In genomic region chr16:16253326-16254074, GRCm38 (mm10) we compare ENCODE assay signal across 10 mouse cellular contexts. TPM values are rescaled to one million over a fixed set of nuclear protein-coding genes. Genes with fewer than 3 reads are reported as not detected.
DNase-seq lines count a peak whose midpoint lies in the region; ATAC-seq and TF ChIP-seq lines count a peak whose summit lies in the region.
"Had no signal": no experiment of that assay in that cellular context is flagged by ENCODE, and none has a peak within 500 bp of the region (broad histone marks: within the 10 kb centered on the region; RNA-seq: fewer than 3 reads in every experiment).

No protein-coding gene starts in this region.

- no peaks in the 10 kb centered on the region for H3K4me1 ChIP-seq in liver, adult 2 months (ENCODE audit: control insufficient read depth, insufficient read depth, low read length)
- peaks cover 13% of the 10 kb centered on the region for H3K4me1 ChIP-seq in liver, embryonic 12.5 days
- no peaks in the 10 kb centered on the region for H3K4me1 ChIP-seq in embryonic facial prominence, embryonic 12.5 days
- peaks cover 7% of the 10 kb centered on the region for H3K4me1 ChIP-seq in heart, adult 2 months (ENCODE audit: control insufficient read depth, insufficient read depth, low read length)
- no peaks in the 10 kb centered on the region for H3K4me1 ChIP-seq in intestine, embryonic 15.5 days (replicated peaks)
- H3K4me1 ChIP-seq: embryonic facial prominence, embryonic 15.5 days had no signal

- no peaks in the 10 kb centered on the region for H3K27me3 ChIP-seq in liver, adult 2 months (ENCODE audit: control insufficient read depth, insufficient read depth, low read length)
- no peaks in the 10 kb centered on the region for H3K27me3 ChIP-seq in liver, embryonic 12.5 days (replicated peaks)
- H3K27me3 ChIP-seq in embryonic facial prominence, embryonic 12.5 days: no peaks in the 10 kb centered on the region
- no peaks in the 10 kb centered on the region for H3K27me3 ChIP-seq in heart, adult 2 months (ENCODE audit: control insufficient read depth, insufficient read depth, low read length)
- no peaks in the 10 kb centered on the region for H3K27me3 ChIP-seq in intestine, embryonic 15.5 days (replicated peaks)
- H3K27me3 ChIP-seq: embryonic facial prominence, embryonic 15.5 days had no signal

- no peak for TF ChIP-seq POLR2A in liver, adult 2 months (IDR thresholded peaks at IDR 0.05; ENCODE audit: extremely low read depth, insufficient read depth, low read length)
- peak; percentile 70 for TF ChIP-seq POLR2A in heart, adult 2 months (IDR thresholded peaks at IDR 0.05; ENCODE audit: insufficient read depth, low read depth, low read length)

- no peak overlapping the region for H3K4me3 ChIP-seq in liver, adult 2 months (ENCODE audit: insufficient read depth, low read depth, low read length)
- no peak overlapping the region for H3K4me3 ChIP-seq in liver, embryonic 12.5 days
- no peak overlapping the region for H3K4me3 ChIP-seq in embryonic facial prominence, embryonic 12.5 days
- no peak overlapping the region for H3K4me3 ChIP-seq in heart, adult 2 months
- no peak overlapping the region for H3K4me3 ChIP-seq in intestine, embryonic 15.5 days (replicated peaks)
- H3K4me3 ChIP-seq: embryonic facial prominence, embryonic 15.5 days had no signal

- DNase-seq in liver, adult 2 months (ENCODE audit: extremely low read depth, low read depth, low spot score): peak; percentile 10
- peak; percentile 47 to 77 for DNase-seq in heart, adult 2 months
- DNase-seq in lung, postnatal 36 days: peak; percentile 10
- DNase-seq in spleen, adult 12 weeks (ENCODE audit: low spot score): no peak
- DNase-seq in left cerebral cortex, adult 18-20 months (ENCODE audit: low spot score in 2 of 2): no peak

- no peak overlapping the region for H3K4me2 ChIP-seq in liver, embryonic 12.5 days
- H3K4me2 ChIP-seq in embryonic facial prominence, embryonic 12.5 days (replicated peaks): no peak overlapping the region
- no peak overlapping the region for H3K4me2 ChIP-seq in intestine, embryonic 15.5 days (replicated peaks)
- H3K4me2 ChIP-seq: embryonic facial prominence, embryonic 15.5 days had no signal

- no peak for TF ChIP-seq CTCF in liver, adult 2 months (IDR thresholded peaks at IDR 0.05; ENCODE audit: low read depth, low read length)
- TF ChIP-seq CTCF in heart, adult 2 months (IDR thresholded peaks at IDR 0.05): no peak

- no peak overlapping the region for H3K27ac ChIP-seq in liver, adult 2 months (replicated peaks; ENCODE audit: insufficient read depth, low read depth, low read length)
- no peak overlapping the region for H3K27ac ChIP-seq in liver, embryonic 12.5 days
- H3K27ac ChIP-seq in embryonic facial prominence, embryonic 12.5 days: no peak overlapping the region
- peak overlapping the region; percentile 91 for H3K27ac ChIP-seq in heart, adult 2 months
- no peak overlapping the region for H3K27ac ChIP-seq in intestine, embryonic 15.5 days
- H3K27ac ChIP-seq: embryonic facial prominence, embryonic 15.5 days; liver, embryonic 14.5 days had no signal

- H3K79me2 ChIP-seq in liver, adult 2 months (ENCODE audit: control insufficient read depth, insufficient read depth, low read length): no peaks in the 10 kb centered on the region
- H3K79me2 ChIP-seq in heart, adult 2 months (replicated peaks; ENCODE audit: control insufficient read depth, insufficient read depth, low read length): no peaks in the 10 kb centered on the region

- no peak overlapping the region for H3K9ac ChIP-seq in liver, adult 2 months (ENCODE audit: low read depth, low read length)
- H3K9ac ChIP-seq in liver, embryonic 12.5 days: no peak overlapping the region
- H3K9ac ChIP-seq in embryonic facial prominence, embryonic 12.5 days: no peak overlapping the region
- H3K9ac ChIP-seq in heart, adult 2 months (ENCODE audit: low read depth, low read length): no peak overlapping the region
- H3K9ac ChIP-seq in intestine, embryonic 15.5 days: no peak overlapping the region
- H3K9ac ChIP-seq: embryonic facial prominence, embryonic 15.5 days; liver, embryonic 14.5 days had no signal

- peaks cover 22% of the 10 kb centered on the region for H3K36me3 ChIP-seq in liver, adult 2 months (ENCODE audit: control insufficient read depth, insufficient read depth, low read length)
- no peaks in the 10 kb centered on the region for H3K36me3 ChIP-seq in liver, embryonic 12.5 days
- H3K36me3 ChIP-seq in embryonic facial prominence, embryonic 12.5 days: no peaks in the 10 kb centered on the region
- H3K36me3 ChIP-seq in heart, adult 2 months (ENCODE audit: control insufficient read depth, insufficient read depth, low read length): peaks cover 32% of the 10 kb centered on the region
- H3K36me3 ChIP-seq in intestine, embryonic 15.5 days: no peaks in the 10 kb centered on the region
- H3K36me3 ChIP-seq: embryonic facial prominence, embryonic 15.5 days had no signal

- H3K9me3 ChIP-seq in liver, embryonic 12.5 days (replicated peaks): no peaks in the 10 kb centered on the region
- H3K9me3 ChIP-seq in embryonic facial prominence, embryonic 12.5 days: no peaks in the 10 kb centered on the region
- H3K9me3 ChIP-seq in intestine, embryonic 15.5 days: no peaks in the 10 kb centered on the region
- H3K9me3 ChIP-seq: embryonic facial prominence, embryonic 15.5 days had no signal

- intact Hi-C loops in heart, adult 2 months (cut with DNase I): no loop called here

- no peak for ATAC-seq in liver, embryonic 12.5 days
- ATAC-seq in embryonic facial prominence, embryonic 12.5 days (ENCODE audit: insufficient number of reproducible peaks, insufficient read depth, low FRiP score, low TSS enrichment): peak; percentile 56; the same call in 1 of the 2 replicates
- no peak for ATAC-seq in intestine, embryonic 15.5 days

- 0 out of 2 replicates have a peak, but pooled peaks have one; percentile 43 for TF ChIP-seq EP300 in heart, adult 2 months (IDR thresholded peaks at IDR 0.05; ENCODE audit: insufficient read depth, low read depth, low read length)

- WGBS in liver, adult 2 months: 66% methylated on average over 4 of the region's 4 CpGs
- WGBS in liver, embryonic 12.5 days (ENCODE audit: insufficient replicate concordance): 69% methylated on average over 4 of the region's 4 CpGs
- 32% methylated on average over 4 of the region's 4 CpGs for WGBS in embryonic facial prominence, embryonic 12.5 days
- WGBS in heart, adult 2 months: 33% methylated on average over 4 of the region's 4 CpGs
- 49% methylated on average over 4 of the region's 4 CpGs for WGBS in intestine, embryonic 15.5 days

RNA-seq across cellular contexts. Expression of gene Pkp2, which starts 40.4 kb away (rescaled TPM):
- 26.0 and 32.6 TPM in 2 replicates for total RNA-seq in liver, adult 2 months (2014; rRNA removed)
- 19.8 and 23.1 TPM in 2 replicates for polyA plus RNA-seq in liver, adult 2 months (2012; rRNA removed)
- 5.8 and 7.1 TPM in 2 replicates for polyA plus RNA-seq in liver, embryonic 12.5 days (2016; fragmentation: Nextera tagmentation; extraction: Ambion mirVana)
- polyA plus RNA-seq in embryonic facial prominence, embryonic 12.5 days (2016; fragmentation: Nextera tagmentation; extraction: Ambion mirVana): 4.2 and 4.4 TPM in 2 replicates
- total RNA-seq in heart, adult 2 months (2021): 100 to 1,000 TPM; 123 to 133 TPM
- 62.3 and 74.5 TPM in 2 replicates for polyA plus RNA-seq in heart, adult 2 months (2012; rRNA removed)
- 26.5 and 26.8 TPM in 2 replicates for polyA plus RNA-seq in intestine, embryonic 15.5 days (2015; fragmentation: Nextera tagmentation; extraction: Ambion mirVana)
- total RNA-seq in left cerebral cortex, adult 18-20 months (2021): 1 to 10 TPM; 6.4 to 7.5 TPM

RNA-seq across cellular contexts. Expression of gene Yars2, which starts 49.3 kb away (rescaled TPM):
- 17.5 and 18.9 TPM in 2 replicates for total RNA-seq in liver, adult 2 months (2014; rRNA removed)
- polyA plus RNA-seq in liver, adult 2 months (2012; rRNA removed): 28.0 and 32.3 TPM in 2 replicates
- polyA plus RNA-seq in liver, embryonic 12.5 days (2016; fragmentation: Nextera tagmentation; extraction: Ambion mirVana): 60.1 and 61.0 TPM in 2 replicates
- 47.8 and 50.4 TPM in 2 replicates for polyA plus RNA-seq in embryonic facial prominence, embryonic 12.5 days (2016; fragmentation: Nextera tagmentation; extraction: Ambion mirVana)
- total RNA-seq in heart, adult 2 months (2021): 10 to 100 TPM; 30.1 to 37.3 TPM
- polyA plus RNA-seq in heart, adult 2 months (2012; rRNA removed): 18.6 and 23.7 TPM in 2 replicates
- 50.8 and 53.2 TPM in 2 replicates for polyA plus RNA-seq in intestine, embryonic 15.5 days (2015; fragmentation: Nextera tagmentation; extraction: Ambion mirVana)
- 10 to 100 TPM; 24.6 to 25.6 TPM for total RNA-seq in left cerebral cortex, adult 18-20 months (2021)

Comparison
In these comparisons a context has a peak if more than half of its experiments do, and no peak if none do; other contexts are left out.
1. DNase-seq: peak in liver, adult 2 months (single experiment), heart, adult 2 months (2 of 2) and lung, postnatal 36 days (single experiment); none in spleen, adult 12 weeks (single experiment) and left cerebral cortex, adult 18-20 months (0 of 2).